Mouse (Mus musculus) small intestine, adult 2 months (tissue): ENCODE data around the gene Lamb3.

Source experiments
- CTCF ChIP-seq: fragments of 200-500 bp; IDR thresholded peaks from 2 replicates; pipeline ENCODE4 v1.5.1; 2012; ENCODE audit warnings: low read depth, mild to moderate bottlenecking, control low read depth, inconsistent platforms, low read length, moderate library complexity, mixed read lengths; ENCODE audit not compliant: insufficient replicate concordance, insufficient read length; ENCODE audit errors: extremely low read depth
- POLR2A ChIP-seq: fragments of 200-500 bp; IDR thresholded peaks from 2 replicates; pipeline ENCODE4 v1.6.1; 2012; ENCODE audit warnings: low read depth, mild to moderate bottlenecking, control low read depth, inconsistent platforms, low read length, moderate library complexity

- TF ChIP-seq CTCF: no peak
- TF ChIP-seq POLR2A: no peak
These were observed 36.7 kb downstream of the Lamb3 start for GRCm38 (mm10) chr1:193244235-193244634.
